In the genomic region with DNA sequence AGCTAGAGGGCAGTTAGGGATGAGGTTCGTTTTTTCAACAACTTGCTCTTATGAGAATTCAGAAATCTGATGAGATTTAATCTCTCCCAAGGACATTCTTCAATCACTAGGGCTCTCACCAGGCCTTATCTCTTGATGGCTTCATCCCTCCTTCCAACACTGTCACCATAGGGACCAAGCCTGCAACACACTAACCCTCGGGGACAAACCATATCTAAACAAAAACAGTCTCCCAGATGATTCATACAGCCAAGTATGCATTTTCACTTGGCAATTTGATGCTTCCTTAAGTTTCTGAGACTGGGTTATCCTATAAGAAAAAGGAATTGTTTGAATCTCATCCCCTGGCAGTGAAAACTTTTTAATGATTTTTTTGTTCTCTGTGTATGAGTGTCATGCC, we compare ENCODE assay signal across 26 mouse cellular contexts. TPM values are rescaled to one million over a fixed set of nuclear protein-coding genes. Genes with fewer than 3 reads are reported as not detected.
DNase-seq lines count a peak whose midpoint lies in the region; ATAC-seq lines count a peak whose summit lies in the region.
"Had no signal": no experiment of that assay in that cellular context is flagged by ENCODE, and none has a peak within 500 bp of the region (broad histone marks: within the 10 kb centered on the region; RNA-seq: fewer than 3 reads in every experiment).

No protein-coding gene starts in this region.

- H3K27ac ChIP-seq in intestine, embryonic 15.5 days: no peak overlapping the region
- H3K27ac ChIP-seq: forebrain, embryonic 10.5 days; forebrain, embryonic 15.5 days; hindbrain, embryonic 15.5 days; kidney, embryonic 15.5 days; limb, embryonic 13.5 days; lung, embryonic 15.5 days; midbrain, embryonic 13.5 days; neural tube, embryonic 15.5 days had no signal

- peak; percentile 86 for DNase-seq in heart, adult 11 months
- no peak for DNase-seq in heart, postnatal 36 days
- peak; percentile 85 for DNase-seq in 3T3-L1 (ENCODE audit: low read depth, low spot score)
- peak; percentile 56 for DNase-seq in NIH3T3 (ENCODE audit: low read depth)
- peak; percentile 2 for DNase-seq in fibroblast of lung, adult 2 months (ENCODE audit: low read depth)
- no peak for DNase-seq in urinary bladder, postnatal 4 days (ENCODE audit: low spot score in 2 of 2)
- DNase-seq: adrenal gland, postnatal 25 days; cerebellum, adult 11-12 months; cerebellum, postnatal 10 days; kidney, adult 18-20 months; kidney, postnatal 25 days; lung, postnatal 4 days; retina, postnatal 1 day; right cerebral cortex, postnatal 14 days had no signal

- H3K9ac ChIP-seq in intestine, embryonic 15.5 days: no peak overlapping the region
- H3K9ac ChIP-seq: forebrain, embryonic 15.5 days; hindbrain, embryonic 15.5 days; kidney, embryonic 15.5 days; limb, embryonic 13.5 days; lung, embryonic 15.5 days; midbrain, embryonic 13.5 days; neural tube, embryonic 15.5 days had no signal

- no peaks in the 10 kb centered on the region for H3K27me3 ChIP-seq in intestine, embryonic 15.5 days (replicated peaks)
- H3K27me3 ChIP-seq: CH12.LX; forebrain, embryonic 15.5 days; hindbrain, embryonic 15.5 days; kidney, embryonic 15.5 days; limb, embryonic 13.5 days; lung, embryonic 15.5 days; midbrain, embryonic 13.5 days; neural tube, embryonic 15.5 days had no signal

- H3K4me2 ChIP-seq in intestine, embryonic 15.5 days (replicated peaks): no peak overlapping the region
- H3K4me2 ChIP-seq: forebrain, embryonic 15.5 days; hindbrain, embryonic 15.5 days; kidney, embryonic 15.5 days; limb, embryonic 13.5 days; liver, embryonic 11.5 days; lung, embryonic 15.5 days; midbrain, embryonic 13.5 days; neural tube, embryonic 15.5 days had no signal

- H3K4me3 ChIP-seq in intestine, embryonic 15.5 days (replicated peaks): no peak overlapping the region
- H3K4me3 ChIP-seq: forebrain, embryonic 10.5 days; forebrain, embryonic 15.5 days; hindbrain, embryonic 15.5 days; kidney, embryonic 15.5 days; limb, embryonic 13.5 days; lung, embryonic 15.5 days; midbrain, embryonic 13.5 days; neural tube, embryonic 15.5 days had no signal

- intact Hi-C loops in heart, postnatal 36 days (cut with DNase I): loop anchor here (5.0 kb wide), 1 partner anchor 66 kb away; the partner anchor contains the start of genes Gm20390 and Nme1

- H3K9me3 ChIP-seq in intestine, embryonic 15.5 days: no peaks in the 10 kb centered on the region
- H3K9me3 ChIP-seq: forebrain, embryonic 10.5 days; forebrain, embryonic 15.5 days; hindbrain, embryonic 15.5 days; kidney, embryonic 15.5 days; limb, embryonic 13.5 days; lung, embryonic 15.5 days; midbrain, embryonic 13.5 days; neural tube, embryonic 15.5 days had no signal

- WGBS in intestine, embryonic 15.5 days: 50% methylated on average over 2 of the region's 2 CpGs

- H3K4me1 ChIP-seq in intestine, embryonic 15.5 days (replicated peaks): no peaks in the 10 kb centered on the region
- H3K4me1 ChIP-seq: forebrain, embryonic 10.5 days; hindbrain, embryonic 15.5 days; kidney, embryonic 15.5 days; limb, embryonic 13.5 days; lung, embryonic 15.5 days; midbrain, embryonic 13.5 days; neural tube, embryonic 15.5 days had no signal

- H3K36me3 ChIP-seq in intestine, embryonic 15.5 days: no peaks in the 10 kb centered on the region
- H3K36me3 ChIP-seq: forebrain, embryonic 15.5 days; hindbrain, embryonic 15.5 days; limb, embryonic 13.5 days; lung, embryonic 15.5 days; midbrain, embryonic 13.5 days; neural tube, embryonic 15.5 days had no signal

- ATAC-seq in intestine, embryonic 15.5 days: no peak
- ATAC-seq: forebrain, embryonic 15.5 days; inflammation-experienced regulatory T-cells, adult 6 months; midbrain, embryonic 13.5 days had no signal

RNA-seq across cellular contexts. Expression of gene Spag9, which starts 37.1 kb away (rescaled TPM):
- total RNA-seq in heart, postnatal 36 days (2021): 100 to 1,000 TPM; 147 to 159 TPM
- 30.7 and 31.5 TPM in 2 replicates for polyA plus RNA-seq in intestine, embryonic 15.5 days (2015; fragmentation: Nextera tagmentation; extraction: Ambion mirVana)

Comparison
In these comparisons a context has a peak if more than half of its experiments do, and no peak if none do; other contexts are left out.
1. DNase-seq: peak in heart, adult 11 months (single experiment), 3T3-L1 (single experiment), NIH3T3 (single experiment) and fibroblast of lung, adult 2 months (single experiment); none in heart, postnatal 36 days (0 of 2) and urinary bladder, postnatal 4 days (0 of 2).